Mouse (Mus musculus) lung, adult 2 months (tissue): ENCODE measurements at regions not wholly inside any gene's neighbourhood (a gene's known extent, or its start where the extent isn't known, plus 50 kb on each side); places are given as distances from the start of the nearest gene placed in this dataset.

Experiments
- CTCF ChIP-seq: fragments of 200-500 bp; IDR thresholded peaks from 2 replicates; pipeline ENCODE4 v1.5.1; 2011; ENCODE audit warnings: mild to moderate bottlenecking, low read length, control low read depth; ENCODE audit not compliant: insufficient read depth
- POLR2A ChIP-seq: fragments of 200-500 bp; IDR thresholded peaks from 2 replicates; pipeline ENCODE4 v1.6.1; 2011; ENCODE audit warnings: low read depth, mild to moderate bottlenecking, control low read depth, low read length, borderline replicate concordance; ENCODE audit errors: extremely low read depth

DNA sequence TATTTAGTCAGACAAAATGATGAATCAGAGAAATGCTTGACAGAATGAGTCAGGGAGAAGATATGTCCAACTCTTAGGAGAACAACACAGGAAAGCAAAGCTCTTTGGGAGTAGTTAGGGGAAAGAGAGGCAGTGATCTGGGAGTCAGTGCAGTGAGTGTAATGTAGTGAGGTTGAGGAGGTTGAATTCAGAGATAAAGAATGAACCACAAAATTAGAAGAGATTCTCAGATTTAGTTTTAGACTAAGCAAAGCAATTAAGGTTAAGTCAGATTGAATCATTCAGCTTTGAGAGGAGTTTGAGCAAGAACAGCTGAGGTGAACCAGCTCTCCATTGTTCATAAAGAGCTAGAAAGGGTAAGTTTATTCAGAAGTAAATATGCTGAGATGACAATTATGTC lies 777.0 kb upstream of the Foxg1 start:
- TF ChIP-seq CTCF (no peak), POLR2A (no peak)
